Mouse (Mus musculus) stomach, postnatal 0 days (tissue): ENCODE measurements at regions not wholly inside any gene's neighbourhood (a gene's known extent, or its start where the extent isn't known, plus 50 kb on each side); places are given as distances from the start of the nearest gene placed in this dataset.

Source experiments
- CTCF ChIP-seq: IDR thresholded peaks from 2 replicates; pipeline ENCODE4 v1.5.1; 2016; ENCODE audit warnings: antibody characterized with exemption, low read depth, mild to moderate bottlenecking, moderate library complexity
- EP300 ChIP-seq: optimal IDR thresholded peaks from 2 replicates; pipeline ENCODE3; 2016; ENCODE audit warnings: antibody characterized with exemption

DNA sequence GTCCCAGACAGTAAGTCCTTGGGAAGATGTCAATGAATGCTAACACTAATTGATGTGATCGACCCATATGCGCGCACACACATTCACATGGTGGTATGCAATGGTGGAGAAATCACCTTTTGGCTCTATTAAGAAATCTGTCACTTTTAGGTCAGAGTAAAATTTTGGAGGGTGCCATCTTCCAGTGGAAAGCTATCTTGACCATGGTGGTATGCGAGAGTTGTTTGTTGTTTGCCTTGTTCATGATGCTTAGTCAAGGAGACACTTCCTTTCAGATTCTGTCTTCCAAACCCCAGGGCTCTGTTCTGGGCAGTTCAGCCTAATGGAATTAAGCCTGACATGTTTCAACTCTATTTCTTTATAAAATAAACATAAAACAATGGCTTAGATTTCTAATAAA, 337.9 kb upstream of the Tmem161b start:
- TF ChIP-seq EP300 (no peak), CTCF (no peak)
